Mouse (Mus musculus): ENCODE measurements at regions not wholly inside any gene's neighbourhood (a gene's known extent, or its start where the extent isn't known, plus 50 kb on each side); places are given as distances from the start of the nearest gene placed in this dataset.

DNA sequence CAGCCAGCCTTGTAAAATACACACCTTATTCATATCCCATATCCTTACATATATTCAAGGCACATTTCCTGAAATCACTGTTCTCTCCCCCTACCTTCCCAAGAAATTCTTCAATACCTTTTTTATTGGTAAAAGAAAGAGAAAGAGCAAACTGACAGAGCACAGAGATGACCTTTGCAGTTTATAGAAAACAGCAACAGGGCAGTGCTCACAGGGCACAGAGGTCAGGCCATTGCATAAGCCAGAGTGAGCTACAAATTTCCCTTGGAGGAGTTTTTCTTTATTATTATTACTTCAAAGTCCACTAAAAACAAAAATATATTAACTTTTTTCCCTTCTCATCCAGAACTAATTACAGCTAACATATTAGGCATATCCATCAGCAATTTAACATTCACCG lies 182.5 kb downstream of the Spata18 start:
- TF ChIP-seq CTCF (IDR thresholded peaks at IDR 0.05; ENCODE audit: low read depth): no peak
- TF ChIP-seq EP300 (optimal IDR thresholded peaks at IDR 0.05): no peak

Measured in stomach, postnatal 0 days (tissue).